Mouse (Mus musculus) hindbrain, embryonic 12.5 days (tissue): ENCODE measurements around the gene Apol7e. TPM values are rescaled to one million over a fixed set of nuclear protein-coding genes. Genes with fewer than 3 reads are reported as not detected.

Experiments
- ATAC-seq: fragments of 200-750 bp; cut with Nextera tagmentation; 2 replicates; pipeline ENCODE4 v1.8.0; 2017; ENCODE audit warnings: moderate TSS enrichment; ENCODE audit not compliant: low FRiP score
- H3K27ac ChIP-seq: fragments of 300-500 bp; sonication (generic); 2 replicates; pipeline ENCODE4 v1.5.1; 2016; ENCODE audit warnings: mild to moderate bottlenecking
- H3K27me3 ChIP-seq: fragments of 300-500 bp; sonication (generic); 2 replicates; pipeline ENCODE4 v1.6.1; 2016; ENCODE audit warnings: mild to moderate bottlenecking
- H3K36me3 ChIP-seq: fragments of 300-500 bp; sonication (generic); 2 replicates; pipeline ENCODE4 v1.6.1; 2016; ENCODE audit warnings: mild to moderate bottlenecking
- H3K4me1 ChIP-seq: fragments of 300-500 bp; sonication (generic); 2 replicates; pipeline ENCODE4 v1.6.1; 2016
- H3K4me2 ChIP-seq: fragments of 300-500 bp; sonication (generic); replicated peaks from 2 replicates; pipeline ENCODE4 v1.6.1; 2016; ENCODE audit warnings: mild to moderate bottlenecking
- H3K4me3 ChIP-seq: fragments of 300-500 bp; sonication (generic); 2 replicates; pipeline ENCODE4 v1.5.1; 2016; ENCODE audit warnings: mild to moderate bottlenecking
- H3K9ac ChIP-seq: fragments of 300-500 bp; sonication (generic); 2 replicates; pipeline ENCODE4 v1.6.1; 2016; ENCODE audit warnings: mild to moderate bottlenecking, moderate library complexity
- H3K9me3 ChIP-seq: fragments of 300-500 bp; sonication (generic); replicated peaks from 2 replicates; pipeline ENCODE4 v1.6.1; 2016; ENCODE audit warnings: mild to moderate bottlenecking
- WGBS: fragments of 180-500 bp; shearing (Covaris S2); methylation state at CpG from one replicate; pipeline ENCODE4 v1.1.7; 2016; 5-methylcytosine and 5-hydroxymethylcytosine counted together
- polyA plus RNA-seq: library from polyadenylated mRNA; unstranded; fragments of >200 nt; fragmentation: Nextera tagmentation; extraction: Ambion mirVana; gene quantifications from 2 replicates; pipeline ENCODE4 v1.2.1, GENCODE M21; 2016

Apol7e gene
- polyA plus RNA-seq, 1 experiment from 2014 or later = not detected

DNA sequence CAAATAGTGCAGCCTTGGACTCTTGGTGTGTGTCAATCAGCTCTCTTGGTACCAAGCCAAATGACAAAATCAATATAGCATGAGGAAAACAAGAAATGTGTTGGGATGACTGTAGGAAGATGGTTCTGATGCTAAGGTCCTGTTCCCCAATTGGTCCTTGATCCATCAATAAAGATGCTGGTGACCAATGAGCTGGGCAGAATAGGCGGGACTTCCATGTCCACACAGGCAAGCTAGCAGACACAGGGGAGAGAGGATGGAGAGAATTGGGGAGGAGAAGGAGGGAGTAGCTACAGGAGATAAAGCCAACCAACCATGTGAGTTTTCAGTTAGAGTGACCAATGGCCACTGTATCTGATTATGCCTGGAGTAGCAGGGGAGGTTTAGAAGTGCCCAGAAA, 47.7 kb downstream of the Apol7e start:
- Histone ChIP-seq H3K4me2 (no peak overlapping the region), H3K9ac (no peak overlapping the region), H3K9me3 (no peaks in the 10 kb centered on the region), H3K27ac (no peak overlapping the region), H3K4me3 (no peak overlapping the region), H3K27me3 (no peaks in the 10 kb centered on the region), H3K4me1 (no peaks in the 10 kb centered on the region), H3K36me3 (no peaks in the 10 kb centered on the region)
- ATAC-seq = no peak
- WGBS = 85% methylated on average over 1 of the region's 1 CpGs

DNA sequence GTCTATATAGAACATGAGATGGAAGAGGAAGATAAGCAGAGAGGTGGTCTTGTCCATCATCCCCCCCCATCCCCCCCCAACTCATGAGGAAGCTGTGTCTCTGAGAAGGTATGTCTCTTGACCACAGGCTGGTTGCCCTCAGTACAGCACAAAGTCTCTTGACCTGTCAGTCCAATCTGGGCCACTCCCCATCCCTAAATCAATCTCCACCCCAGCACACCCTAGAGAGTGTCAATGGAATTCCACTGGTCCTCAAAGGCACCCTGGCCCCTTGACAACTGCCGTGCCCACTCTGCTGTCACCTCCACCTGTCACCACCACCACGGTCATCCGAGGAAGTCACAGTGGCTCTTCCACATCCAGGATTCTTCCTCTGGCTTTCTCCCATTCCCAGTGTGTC, 49.8 kb downstream of the Apol7e start:
- H3K4me2 ChIP-seq = no peak overlapping the region
- WGBS = 92% methylated on average over 3 of the region's 3 CpGs
- no peak overlapping the region for H3K27ac ChIP-seq
- no peaks in the 10 kb centered on the region for H3K27me3 ChIP-seq
- no peaks in the 10 kb centered on the region for H3K36me3 ChIP-seq
- no peaks in the 10 kb centered on the region for H3K4me1 ChIP-seq
- no peak overlapping the region for H3K4me3 ChIP-seq
- no peak for ATAC-seq
- H3K9ac ChIP-seq = no peak overlapping the region
- no peaks in the 10 kb centered on the region for H3K9me3 ChIP-seq

DNA sequence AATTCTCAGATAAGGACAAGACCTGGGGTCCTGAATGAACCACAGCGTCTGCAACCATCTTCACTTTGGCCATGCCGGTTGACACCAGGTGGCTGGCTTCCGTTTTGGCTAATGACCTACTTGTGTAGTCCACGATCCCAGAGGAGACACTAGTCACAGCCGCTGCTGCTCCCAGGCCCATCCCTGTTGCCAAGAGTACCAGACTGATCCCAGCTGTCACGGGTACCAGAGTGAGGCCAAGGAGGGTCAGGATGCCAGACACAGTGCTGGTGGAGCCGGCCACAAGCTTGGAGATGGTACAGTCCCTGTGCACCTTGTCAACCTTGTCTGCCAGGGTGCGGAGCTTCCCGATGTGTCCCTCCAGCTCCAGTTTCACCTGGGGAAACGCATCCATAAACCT, 51.1 kb downstream of the Apol7e start:
- WGBS = 90% methylated on average over 10 of the region's 10 CpGs
- Histone ChIP-seq H3K9me3 (no peaks in the 10 kb centered on the region), H3K4me3 (no peak overlapping the region)

DNA sequence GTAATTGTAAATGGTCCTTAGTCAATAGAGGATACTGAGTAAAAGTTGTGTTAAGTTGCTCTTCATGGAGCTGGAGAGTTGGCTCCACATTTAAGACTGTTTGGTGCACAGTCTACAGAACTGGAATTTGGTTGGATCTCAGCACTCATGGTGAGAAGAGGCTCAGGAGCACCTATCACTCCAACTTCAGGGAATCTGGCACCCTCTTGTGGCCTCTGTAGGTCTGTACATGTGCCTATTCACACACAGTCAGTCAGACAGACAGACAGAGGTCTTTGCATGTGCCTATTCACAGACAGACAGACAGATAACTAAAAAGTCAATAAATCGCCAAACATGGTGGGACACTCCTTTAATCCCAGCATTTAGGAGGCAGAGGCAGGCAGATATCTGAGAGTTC, 51.8 kb downstream of the Apol7e start:
- ATAC-seq = no peak
- H3K4me1 ChIP-seq = no peaks in the 10 kb centered on the region
- H3K36me3 ChIP-seq = no peaks in the 10 kb centered on the region
- H3K4me3 ChIP-seq = no peak overlapping the region
- no peaks in the 10 kb centered on the region for H3K9me3 ChIP-seq
- H3K9ac ChIP-seq = no peak overlapping the region
- no peak overlapping the region for H3K4me2 ChIP-seq
- no peak overlapping the region for H3K27ac ChIP-seq
- H3K27me3 ChIP-seq = no peaks in the 10 kb centered on the region
- WGBS = 27% methylated on average over 1 of the region's 1 CpGs

More for the DNA sequence above, 51.1 kb downstream of the Apol7e start:
- no peak overlapping the region for H3K27ac ChIP-seq
- no peak overlapping the region for H3K4me2 ChIP-seq
- H3K9ac ChIP-seq = no peak overlapping the region
- no peaks in the 10 kb centered on the region for H3K27me3 ChIP-seq
- ATAC-seq = no peak
- no peaks in the 10 kb centered on the region for H3K4me1 ChIP-seq
- no peaks in the 10 kb centered on the region for H3K36me3 ChIP-seq

DNA sequence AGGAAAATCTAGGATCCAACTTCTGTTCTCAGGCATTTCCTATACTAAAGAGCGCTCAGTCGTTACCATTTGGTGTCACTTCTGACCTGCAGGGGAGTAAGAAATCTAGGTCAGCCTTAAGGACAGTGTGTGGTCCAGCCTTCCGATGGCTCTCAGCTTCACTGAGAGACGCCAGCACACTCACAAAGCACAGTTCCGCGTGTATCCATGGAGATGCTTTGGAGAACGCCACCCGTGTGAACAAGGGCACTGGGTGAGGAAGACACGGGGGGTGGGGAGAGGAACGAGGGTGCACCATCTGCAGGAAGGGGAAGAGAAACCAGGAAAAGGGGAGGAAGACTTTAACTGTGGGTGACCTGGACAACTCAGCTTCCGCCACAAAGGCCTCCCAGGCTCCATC, 53.8 kb downstream of the Apol7e start:
- H3K9ac ChIP-seq = no peak overlapping the region
- H3K27ac ChIP-seq = no peak overlapping the region
- H3K27me3 ChIP-seq = no peaks in the 10 kb centered on the region
- H3K9me3 ChIP-seq = no peaks in the 10 kb centered on the region
- H3K4me3 ChIP-seq = no peak overlapping the region
- H3K4me2 ChIP-seq = no peak overlapping the region
- ATAC-seq = no peak
- H3K4me1 ChIP-seq = no peaks in the 10 kb centered on the region
- no peaks in the 10 kb centered on the region for H3K36me3 ChIP-seq
- 58% methylated on average over 11 of the region's 11 CpGs for WGBS

DNA sequence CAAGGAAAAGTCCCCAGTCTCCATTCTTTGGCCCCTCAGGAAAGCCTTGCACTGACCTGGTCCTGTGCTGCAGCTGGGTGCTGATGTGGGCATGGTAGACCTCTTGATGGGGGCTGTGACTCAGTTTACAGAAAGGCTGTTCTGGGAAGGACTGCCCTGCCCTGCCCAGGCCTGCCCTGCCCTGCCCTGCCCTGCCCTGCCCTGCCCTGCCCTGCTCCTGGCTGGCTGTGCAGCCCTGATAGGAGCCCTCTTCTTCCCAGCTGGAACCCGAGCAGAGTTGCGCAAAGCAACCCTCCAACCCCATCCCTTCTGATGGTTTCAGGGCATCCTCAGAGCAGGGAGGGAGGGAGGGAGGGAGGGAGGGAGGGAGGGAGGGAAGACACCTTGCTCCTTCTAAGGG, 56.5 kb downstream of the Apol7e start:
- 20% methylated on average over 1 of the region's 2 CpGs for WGBS
- no peak for ATAC-seq
- no peak overlapping the region for H3K4me3 ChIP-seq
- no peak overlapping the region for H3K27ac ChIP-seq
- H3K9ac ChIP-seq = no peak overlapping the region
- H3K36me3 ChIP-seq = peaks cover 3% of the 10 kb centered on the region; the same call in 1 of the 2 replicates
- no peaks in the 10 kb centered on the region for H3K9me3 ChIP-seq
- no peaks in the 10 kb centered on the region for H3K27me3 ChIP-seq
- H3K4me2 ChIP-seq = no peak overlapping the region
- H3K4me1 ChIP-seq = no peaks in the 10 kb centered on the region

DNA sequence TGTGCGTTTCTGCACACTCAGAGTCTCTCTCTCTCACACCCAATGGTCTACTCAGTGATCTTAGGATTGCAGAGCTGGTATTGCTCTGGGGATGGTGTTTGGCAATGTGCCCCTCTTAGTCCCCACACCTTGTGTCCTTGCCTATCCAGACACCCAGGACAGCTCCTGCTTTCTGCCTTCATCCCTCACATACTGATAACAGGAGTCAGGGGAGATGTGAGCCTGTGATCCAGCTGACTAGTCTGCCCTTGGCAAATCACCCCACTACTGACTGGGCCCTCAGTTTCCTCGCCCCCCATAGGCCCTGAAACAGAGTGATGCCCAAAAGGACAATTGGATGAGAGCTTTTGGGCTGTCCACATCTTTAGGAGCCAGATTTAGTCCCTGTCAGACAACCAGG, 57.4 kb downstream of the Apol7e start:
- H3K36me3 ChIP-seq = peaks cover 11% of the 10 kb centered on the region
- ATAC-seq = no peak
- 64% methylated on average over 2 of the region's 2 CpGs for WGBS

DNA sequence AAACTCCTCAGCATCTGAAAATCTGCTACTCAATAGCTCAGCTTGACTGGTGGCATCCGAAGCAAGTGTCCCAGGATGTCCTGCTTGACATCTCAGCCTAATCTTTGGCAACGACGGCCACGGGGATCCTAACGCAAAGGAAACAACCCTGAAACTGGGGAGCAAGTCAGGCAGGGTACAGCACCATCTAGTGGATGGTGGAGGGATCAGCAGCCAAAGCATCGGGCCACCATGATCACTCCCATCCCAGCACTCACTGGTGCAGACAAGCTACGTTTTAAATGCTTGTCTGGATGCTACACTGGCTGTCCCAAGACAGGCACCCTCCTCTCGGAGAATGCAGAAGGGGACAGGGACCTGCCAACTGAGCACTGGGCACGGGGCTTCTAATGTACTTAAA, 58.2 kb downstream of the Apol7e start, which contains the start of gene Apol8:
Gene Apol8, minus strand, starts transcription at position 156 of the 400 bp plus-strand sequence.
- no peaks in the 10 kb centered on the region for H3K4me1 ChIP-seq
- H3K9me3 ChIP-seq = no peaks in the 10 kb centered on the region
- WGBS = 12% methylated on average over 9 of the region's 9 CpGs
- no peak for ATAC-seq
- H3K27ac ChIP-seq = no peak within 1 kb of the TSS
- no peaks in the 10 kb centered on the region for H3K27me3 ChIP-seq
- no peak within 1 kb of the TSS for H3K4me3 ChIP-seq
- no peak within 1 kb of the TSS for H3K9ac ChIP-seq
- H3K4me2 ChIP-seq = no peak within 1 kb of the TSS
- peaks cover 19% of the 10 kb centered on the region for H3K36me3 ChIP-seq

More for the DNA sequence above, 57.4 kb downstream of the Apol7e start:
- no peak overlapping the region for H3K9ac ChIP-seq
- H3K4me2 ChIP-seq = no peak overlapping the region
- H3K27me3 ChIP-seq = no peaks in the 10 kb centered on the region
- H3K4me3 ChIP-seq = no peak overlapping the region
- no peaks in the 10 kb centered on the region for H3K9me3 ChIP-seq
- no peak overlapping the region for H3K27ac ChIP-seq
- no peaks in the 10 kb centered on the region for H3K4me1 ChIP-seq

DNA sequence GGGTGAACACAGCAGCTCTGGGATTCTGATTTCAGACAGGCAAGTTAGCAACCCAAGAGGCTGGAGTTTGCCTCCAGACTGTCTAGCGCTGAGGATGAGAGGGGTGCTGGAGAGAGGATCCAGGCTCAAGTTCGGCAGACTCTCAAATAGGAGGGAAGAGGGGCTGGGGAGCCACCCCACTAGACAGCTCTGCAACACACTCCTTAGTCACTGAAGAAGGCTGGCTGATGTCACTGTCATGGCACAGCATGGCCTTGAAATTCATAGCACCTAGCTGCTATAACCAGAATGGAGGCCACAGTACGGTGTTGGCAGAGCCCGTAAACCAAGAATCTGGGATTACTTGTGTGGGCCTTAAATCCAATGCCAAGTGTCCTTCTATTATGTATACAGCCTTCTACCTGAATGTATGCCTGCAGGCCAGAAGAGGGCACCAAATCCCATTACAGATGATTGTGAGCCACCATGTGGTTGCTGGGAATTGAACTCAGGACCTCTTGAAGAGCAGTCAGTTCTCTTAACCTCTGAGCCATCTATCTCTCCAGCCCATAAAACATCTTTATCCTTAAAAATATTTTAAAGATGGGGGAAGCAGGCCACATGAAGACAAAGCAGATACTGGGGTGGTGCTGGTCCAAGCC, 59.0 kb downstream of the Apol7e start:
- Histone ChIP-seq H3K27me3 (no peaks in the 10 kb centered on the region), H3K9me3 (no peaks in the 10 kb centered on the region), H3K4me1 (no peaks in the 10 kb centered on the region), H3K9ac (no peak overlapping the region), H3K36me3 (peaks cover 27% of the 10 kb centered on the region), H3K4me3 (no peak overlapping the region), H3K4me2 (no peak overlapping the region), H3K27ac (no peak overlapping the region)
- 89% methylated on average over 4 of the region's 4 CpGs for WGBS
- no peak for ATAC-seq

DNA sequence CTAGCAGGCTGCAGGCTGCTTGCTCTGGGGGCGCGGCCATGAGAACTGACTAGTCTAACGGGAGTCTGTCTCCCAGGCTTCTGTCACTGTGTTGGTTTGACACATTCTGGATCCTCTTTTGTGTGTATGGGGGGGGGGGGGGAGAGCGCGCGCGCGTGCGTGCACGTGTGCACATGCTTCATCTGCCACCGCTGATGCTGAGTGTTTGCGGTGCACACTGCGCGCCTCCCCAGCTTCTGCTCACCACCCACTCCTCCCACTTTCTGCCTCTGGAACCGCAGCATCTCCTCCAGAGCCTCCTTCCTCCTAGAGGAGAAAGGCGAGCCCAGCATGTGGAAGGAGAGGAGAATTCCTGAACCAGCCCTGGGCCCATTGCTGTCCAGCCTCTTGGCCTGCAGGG, 61.4 kb downstream of the Apol7e start:
- no peak overlapping the region for H3K27ac ChIP-seq
- H3K4me3 ChIP-seq = no peak overlapping the region
- 95% methylated on average over 11 of the region's 16 CpGs for WGBS
- ATAC-seq = no peak
- no peak overlapping the region for H3K9ac ChIP-seq
- no peak overlapping the region for H3K4me2 ChIP-seq
- no peaks in the 10 kb centered on the region for H3K4me1 ChIP-seq
- peaks cover 51% of the 10 kb centered on the region for H3K36me3 ChIP-seq
- no peaks in the 10 kb centered on the region for H3K9me3 ChIP-seq
- H3K27me3 ChIP-seq = no peaks in the 10 kb centered on the region

DNA sequence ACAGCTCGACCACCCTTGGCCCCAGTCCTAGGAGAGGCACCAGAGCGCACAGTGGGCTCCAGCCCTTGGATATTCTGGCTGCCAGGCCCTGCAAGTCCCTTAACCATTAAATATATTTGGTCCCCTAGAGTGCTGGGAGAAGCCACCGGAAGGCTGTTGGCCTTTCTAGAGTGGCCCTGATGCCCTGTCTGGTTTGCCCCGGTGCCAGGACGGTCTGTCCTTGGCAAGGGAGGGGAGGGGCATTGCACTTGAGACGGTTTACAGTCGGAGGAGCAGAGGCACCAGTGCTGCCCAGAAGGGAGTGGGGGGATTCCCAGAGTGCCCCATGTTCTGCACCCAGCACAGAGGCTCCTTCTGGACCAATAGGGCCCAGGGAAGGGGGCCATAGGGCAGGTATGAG, 62.4 kb downstream of the Apol7e start:
- no peak overlapping the region for H3K27ac ChIP-seq
- no peaks in the 10 kb centered on the region for H3K27me3 ChIP-seq
- H3K9me3 ChIP-seq = no peaks in the 10 kb centered on the region
- H3K9ac ChIP-seq = no peak overlapping the region
- no peak for ATAC-seq
- no peaks in the 10 kb centered on the region for H3K4me1 ChIP-seq
- H3K4me2 ChIP-seq = no peak overlapping the region
- 95% methylated on average over 7 of the region's 7 CpGs for WGBS
- no peak overlapping the region for H3K4me3 ChIP-seq
- peaks cover 61% of the 10 kb centered on the region for H3K36me3 ChIP-seq

DNA sequence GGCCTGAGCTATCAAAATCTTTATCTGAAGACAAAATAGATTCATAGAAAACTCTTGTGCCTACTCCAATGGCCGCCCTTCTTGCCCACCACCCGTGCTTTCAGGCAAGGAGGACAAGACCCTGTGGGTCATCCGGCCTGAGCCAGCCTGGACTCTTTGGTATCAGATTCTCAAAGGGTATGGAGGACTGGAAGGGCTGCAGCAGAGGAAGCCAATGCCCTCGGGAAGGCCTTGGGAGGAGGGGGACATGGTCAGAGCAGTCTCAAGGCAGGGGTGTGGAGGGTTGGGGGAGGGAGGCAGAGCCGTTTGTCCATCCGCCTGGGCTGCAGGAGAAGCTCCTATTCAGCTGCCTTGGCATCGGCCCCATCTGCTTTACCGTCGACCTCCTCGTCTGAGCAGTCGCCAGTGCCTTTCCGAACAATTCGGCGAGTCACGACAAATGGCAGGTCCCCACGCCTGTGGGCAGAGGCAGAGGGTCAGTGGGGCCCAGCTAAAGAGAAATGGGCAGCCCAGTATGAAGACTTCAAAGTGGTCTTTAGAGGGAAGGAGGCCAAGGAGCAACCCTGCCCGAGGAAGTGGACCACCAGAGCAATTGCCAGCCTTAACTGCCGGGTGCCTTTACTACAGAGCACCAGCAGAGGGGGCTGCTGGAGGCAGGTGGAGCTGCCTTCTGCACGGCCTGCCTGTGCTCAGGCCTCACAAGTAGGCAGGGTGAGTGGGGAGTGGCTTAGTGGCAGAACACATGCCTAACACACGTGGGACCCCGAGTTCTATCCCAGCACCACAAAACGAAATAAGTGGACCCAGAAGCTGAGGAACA, 63.1 kb downstream of the Apol7e start:
- Histone ChIP-seq H3K4me3 (no peak overlapping the region), H3K9me3 (no peaks in the 10 kb centered on the region), H3K9ac (no peak overlapping the region), H3K4me2 (no peak overlapping the region), H3K27me3 (no peaks in the 10 kb centered on the region), H3K27ac (no peak overlapping the region), H3K36me3 (peaks cover 68% of the 10 kb centered on the region), H3K4me1 (no peaks in the 10 kb centered on the region)
- WGBS = 78% methylated on average over 22 of the region's 22 CpGs
- no peak for ATAC-seq

DNA sequence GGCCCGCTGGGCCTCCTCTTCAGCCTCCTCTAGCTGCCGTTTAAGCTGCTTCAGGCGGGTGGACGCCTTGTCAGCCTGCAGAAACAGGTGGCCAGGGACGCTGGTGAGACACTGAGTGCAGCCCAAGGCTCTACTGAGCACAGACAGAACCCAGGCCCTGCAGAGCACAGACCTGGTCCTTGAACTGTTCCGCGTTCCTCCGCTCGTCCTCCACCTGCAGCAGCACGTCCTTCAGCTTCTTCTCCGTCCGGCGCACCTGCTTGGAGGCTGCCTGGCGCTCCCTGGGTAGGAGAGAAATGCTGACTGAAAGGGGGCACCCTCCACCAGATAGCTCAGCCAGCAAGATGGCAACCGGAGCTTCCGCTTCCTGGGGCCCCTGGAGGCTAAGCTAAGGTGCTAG, 64.4 kb downstream of the Apol7e start:
- no peak overlapping the region for H3K27ac ChIP-seq
- 95% methylated on average over 16 of the region's 16 CpGs for WGBS
- peaks cover 81% of the 10 kb centered on the region for H3K36me3 ChIP-seq

More for the DNA sequence above, 64.4 kb downstream of the Apol7e start:
- no peak for ATAC-seq
- no peak overlapping the region for H3K9ac ChIP-seq
- H3K4me3 ChIP-seq = no peak overlapping the region
- no peaks in the 10 kb centered on the region for H3K9me3 ChIP-seq
- no peaks in the 10 kb centered on the region for H3K4me1 ChIP-seq
- H3K4me2 ChIP-seq = no peak overlapping the region
- H3K27me3 ChIP-seq = no peaks in the 10 kb centered on the region
